Mouse (Mus musculus) leukemia stem cell, adult 10-12 weeks (primary cell): ENCODE data around the gene Gm28043. TPM values are rescaled to one million over a fixed set of nuclear protein-coding genes. Genes with fewer than 3 reads are reported as not detected.

Experiments used
- polyA plus RNA-seq: library from polyadenylated mRNA; stranded (reverse); fragments of >175 nt; gene quantifications from 2 replicates; pipeline ENCODE4 v1.2.3, GENCODE M21; 2012; ENCODE audit warnings: low replicate concordance

Gm28043 gene
- 0.39 and 0.40 TPM in 2 replicates for polyA plus RNA-seq

DNA sequence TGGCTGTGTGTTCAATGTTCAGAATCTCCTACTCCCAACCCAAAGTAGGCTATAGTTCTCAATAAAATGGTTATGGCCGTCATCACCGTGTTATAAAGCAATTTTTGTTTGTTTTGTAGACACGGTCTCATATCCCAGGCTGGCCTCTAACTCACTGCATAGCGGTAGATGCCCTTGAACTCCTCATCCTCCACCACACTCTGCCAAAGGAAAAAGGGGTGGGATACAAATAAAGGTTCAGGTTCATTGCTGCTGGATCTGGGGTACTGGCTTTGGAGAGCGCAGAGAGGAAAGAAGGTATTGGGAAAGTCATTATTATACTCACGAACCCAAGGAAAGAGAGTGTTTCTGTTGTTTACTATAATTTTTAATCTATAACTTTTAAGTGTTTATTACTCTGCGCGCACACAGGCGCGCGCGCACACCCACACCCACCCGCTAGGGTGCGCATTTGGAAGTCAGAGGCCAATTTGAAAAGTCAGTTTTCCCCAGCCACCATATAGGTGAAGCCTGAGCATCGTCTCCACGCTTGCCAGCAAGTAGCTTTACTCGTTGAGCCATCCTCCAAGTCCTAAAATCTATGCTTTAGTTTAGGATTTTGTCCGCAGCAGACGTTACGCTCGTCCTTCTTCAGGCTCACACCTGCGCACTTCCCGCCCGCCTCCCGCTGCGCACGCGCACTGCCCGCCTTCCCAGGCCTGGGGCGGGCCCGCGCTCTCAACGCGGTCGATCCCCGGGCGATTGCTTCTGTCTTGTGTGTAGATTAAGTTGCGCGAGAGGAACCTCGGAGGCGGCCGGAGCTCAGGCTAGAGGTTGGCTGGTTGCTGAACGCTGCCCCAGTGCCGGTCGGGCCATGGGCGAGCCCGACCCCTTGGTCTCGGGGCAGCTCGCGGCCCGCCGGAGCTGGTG, at the start of gene Gm28043, which contains the start of gene Rnf8:
Gene Gm28043, plus strand, starts transcription at position 762 of the 909 bp plus-strand sequence.
Gene Rnf8, plus strand, starts transcription at position 676 of the 909 bp plus-strand sequence.

DNA sequence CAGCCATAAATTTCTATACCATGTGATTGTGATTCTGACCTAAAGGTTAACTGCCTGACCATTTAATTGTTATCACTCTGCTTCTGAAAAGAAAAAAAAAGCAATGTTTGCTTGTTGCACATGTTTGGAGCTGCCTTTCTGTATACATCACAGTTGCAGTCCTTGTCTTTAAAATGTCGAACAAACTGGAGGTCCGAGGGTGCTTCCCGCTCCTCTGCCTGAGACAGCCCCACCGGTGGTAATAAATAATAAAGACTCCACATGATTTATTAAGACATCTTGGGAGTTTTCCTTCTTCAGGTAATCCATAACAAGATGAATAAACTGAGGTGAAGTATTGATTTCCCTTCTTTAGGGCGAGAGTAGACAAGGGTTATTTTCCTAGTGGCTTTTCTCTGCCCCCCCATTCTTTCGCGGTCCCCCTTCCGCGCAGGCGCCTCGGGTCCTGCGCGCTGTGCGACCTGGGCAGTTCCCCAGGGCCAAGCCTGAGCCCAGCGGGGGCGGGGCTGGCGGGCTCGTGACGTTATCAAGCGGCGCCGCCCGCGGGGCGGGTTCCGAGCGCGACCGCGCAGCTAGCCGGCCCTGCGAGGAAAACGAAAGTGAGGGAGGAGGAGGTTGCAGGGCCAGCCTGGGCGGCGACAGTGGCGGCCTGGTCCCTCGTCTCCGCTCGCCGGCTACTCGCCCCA, 45.5 kb downstream of the Gm28043 start, which contains the start of gene Cmtr1:
Gene Cmtr1, plus strand, starts transcription at position 520 of the 686 bp plus-strand sequence.

DNA sequence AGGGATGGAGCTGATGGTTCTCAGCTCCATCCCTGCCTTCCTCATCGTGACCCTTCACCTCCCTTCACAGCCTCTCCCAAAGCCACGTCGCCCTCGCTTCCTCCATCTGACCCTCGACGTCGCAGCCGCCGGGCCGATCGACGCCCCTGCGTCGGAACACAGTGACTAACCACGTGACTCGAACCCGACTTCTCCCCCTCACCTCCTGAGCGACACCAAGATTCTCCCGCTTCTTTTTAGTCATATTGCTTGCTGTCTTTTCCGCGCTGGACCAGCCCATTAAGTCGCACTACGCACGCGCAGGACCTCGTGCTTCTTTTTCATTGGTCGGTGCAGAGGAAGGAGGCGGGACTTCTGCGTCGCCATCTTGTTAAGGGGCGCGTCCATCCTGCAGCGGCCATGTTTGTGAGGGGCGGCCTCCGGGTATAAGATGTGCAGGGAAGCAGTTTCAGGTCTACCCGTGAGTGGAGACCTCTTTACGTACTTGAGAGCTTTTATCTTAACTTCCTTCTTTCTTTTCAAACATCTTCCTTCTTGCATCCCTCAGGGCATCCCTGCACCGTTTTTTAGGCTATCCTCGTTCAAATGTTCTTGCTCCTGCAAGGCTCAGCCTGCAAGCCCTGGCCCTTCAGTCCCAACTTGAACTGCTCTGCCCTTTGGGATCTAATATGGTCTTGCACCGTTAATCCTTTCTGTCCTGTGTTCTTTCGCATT, 102.2 kb downstream of the Gm28043 start, which contains the start of gene Ccdc167:
Gene Ccdc167, minus strand, starts transcription at position 313 of the 714 bp plus-strand sequence.

Other genes starting within 250 kb of the Gm28043 start
- 133 and 195 TPM in 2 replicates for gene Pim1, start 124.1 kb upstream of the Gm28043 start, polyA plus RNA-seq
- not detected in 2 replicates for gene Gm17657, start 65.2 kb upstream of the Gm28043 start, polyA plus RNA-seq
- 27.2 and 33.1 TPM in 2 replicates for gene Tbc1d22b, start 65.1 kb upstream of the Gm28043 start, polyA plus RNA-seq
- 0.54 TPM in 1 of 2 replicates, not detected in the other for gene Tmem217, start 62.5 kb upstream of the Gm28043 start, polyA plus RNA-seq
- 18.1 and 22.8 TPM in 2 replicates for gene Rnf8, start 86 bp upstream of the Gm28043 start, polyA plus RNA-seq
- gene Cmtr1, start 45.7 kb downstream of the Gm28043 start, polyA plus RNA-seq: 90.2 and 105 TPM in 2 replicates
- gene Ccdc167, start 102.2 kb downstream of the Gm28043 start, polyA plus RNA-seq: 0.77 and 3.7 TPM in 2 replicates